21 mouse cellular contexts compared by ENCODE assay signal in the genomic region with DNA sequence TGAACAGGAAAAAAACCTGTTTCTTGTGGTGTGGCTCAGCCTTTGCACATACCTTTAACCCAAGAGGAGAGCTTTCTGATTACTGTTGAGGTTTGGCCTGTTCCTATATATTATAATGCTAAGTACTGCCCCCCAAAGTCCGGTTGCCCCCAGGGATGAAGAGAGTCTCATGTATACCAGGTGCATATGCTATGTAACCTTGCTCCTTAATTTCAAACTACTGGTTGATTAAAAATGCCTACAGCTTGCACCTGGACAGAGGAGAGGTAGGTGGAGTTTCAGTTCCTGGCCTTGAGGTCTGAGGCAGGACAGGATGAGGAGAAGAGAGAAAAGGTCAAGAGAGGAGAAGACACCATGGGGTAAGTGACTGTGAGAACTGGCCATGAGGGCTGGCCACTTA. TPM values are rescaled to one million over a fixed set of nuclear protein-coding genes. Genes with fewer than 3 reads are reported as not detected.
"Had no signal": no experiment of that assay in that cellular context is flagged by ENCODE, and none has a peak within 500 bp of the region (broad histone marks: within the 10 kb centered on the region; RNA-seq: fewer than 3 reads in every experiment).

A gene (plus strand): TSS at position 301 of the 400 bp plus-strand sequence.

- H3K4me1 ChIP-seq: stomach, embryonic 15.5 days had no signal

- H3K27ac ChIP-seq: liver, embryonic 13.5 days; liver, embryonic 15.5 days; lung, embryonic 15.5 days; macrophage; midbrain, embryonic 13.5 days; midbrain, embryonic 15.5 days; neural tube, embryonic 12.5 days; stomach, embryonic 15.5 days; stomach, postnatal 0 days had no signal

- DNase-seq: liver, embryonic 13.5 days; liver, postnatal 0 days; lung, adult 2 months; lung, postnatal 10 days; lung, postnatal 36 days; right cerebral cortex, postnatal 14 days; thymus, postnatal 4 days had no signal

- H3K9ac ChIP-seq: liver, embryonic 13.5 days; liver, embryonic 15.5 days; liver, postnatal 0 days; lung, embryonic 15.5 days; midbrain, embryonic 13.5 days; midbrain, embryonic 15.5 days; neural tube, embryonic 12.5 days; stomach, embryonic 15.5 days had no signal

- H3K9me3 ChIP-seq: liver, embryonic 13.5 days; liver, embryonic 15.5 days; lung, embryonic 15.5 days; megakaryocyte, embryonic 14.5 days; midbrain, embryonic 13.5 days; midbrain, embryonic 15.5 days; neural tube, embryonic 12.5 days; stomach, embryonic 15.5 days had no signal

- ATAC-seq: liver, postnatal 0 days; midbrain, embryonic 13.5 days; midbrain, embryonic 15.5 days had no signal

- H3K27me3 ChIP-seq: lung, embryonic 15.5 days; midbrain, embryonic 13.5 days; midbrain, embryonic 15.5 days; neural tube, embryonic 12.5 days; stomach, embryonic 15.5 days had no signal

- H3K4me3 ChIP-seq: liver, embryonic 13.5 days; liver, embryonic 15.5 days; lung, embryonic 15.5 days; megakaryocyte, embryonic 14.5 days; midbrain, embryonic 13.5 days; midbrain, embryonic 15.5 days; neural tube, embryonic 12.5 days; stomach, embryonic 15.5 days had no signal

- H3K4me2 ChIP-seq: liver, embryonic 13.5 days; liver, embryonic 15.5 days; lung, embryonic 15.5 days; midbrain, embryonic 11.5 days; midbrain, embryonic 13.5 days; midbrain, embryonic 15.5 days; neural tube, embryonic 12.5 days; stomach, embryonic 15.5 days had no signal

- H3K36me3 ChIP-seq: neural tube, embryonic 12.5 days; stomach, embryonic 15.5 days had no signal

RNA-seq across cellular contexts. Expression of the gene that starts here (rescaled TPM):
- total RNA-seq: midbrain, postnatal 0 days; monocyte, adult 5-6 weeks had no signal
- polyA plus RNA-seq: liver, embryonic 13.5 days; liver, embryonic 15.5 days; liver, postnatal 0 days; lung, adult 2 months; macrophage; midbrain, embryonic 11.5 days; midbrain, embryonic 13.5 days; midbrain, embryonic 15.5 days; midbrain, postnatal 0 days; neural tube, embryonic 12.5 days; spleen, adult 2 months; stomach, postnatal 0 days; urinary bladder, adult 2 months had no signal
